Mouse (Mus musculus) hindbrain, embryonic 11.5 days (tissue): ENCODE measurements around the gene Pcbd1. TPM values are rescaled to one million over a fixed set of nuclear protein-coding genes. Genes with fewer than 3 reads are reported as not detected.

Source experiments
- ATAC-seq: fragments of 200-750 bp; cut with Nextera tagmentation; 2 replicates; pipeline ENCODE4 v1.8.0; 2017; ENCODE audit warnings: mild to moderate bottlenecking, moderate TSS enrichment, moderate library complexity; ENCODE audit not compliant: low FRiP score
- DNase-seq: peaks from one replicate; pipeline ENCODE4 v3.0.0-alpha.2; 2015; ENCODE audit warnings: low spot score
- H3K27ac ChIP-seq: fragments of 300-500 bp; sonication (generic); 2 replicates; pipeline ENCODE4 v1.5.1; 2014; ENCODE audit warnings: mild to moderate bottlenecking, low read depth, low read length
- H3K27me3 ChIP-seq: fragments of 300-500 bp; sonication (generic); 2 replicates; pipeline ENCODE4 v1.6.1; 2014; ENCODE audit warnings: mild to moderate bottlenecking, low read length, moderate library complexity, mixed read lengths; ENCODE audit not compliant: control insufficient read depth, insufficient read depth
- H3K36me3 ChIP-seq: fragments of 300-500 bp; sonication (generic); 2 replicates; pipeline ENCODE4 v1.6.1; 2014; ENCODE audit warnings: mild to moderate bottlenecking, low read length, moderate library complexity, mixed read lengths; ENCODE audit not compliant: control insufficient read depth, insufficient read depth
- H3K4me1 ChIP-seq: fragments of 300-500 bp; sonication (generic); replicated peaks from 2 replicates; pipeline ENCODE4 v1.6.1; 2014; ENCODE audit warnings: low read length, mixed read lengths; ENCODE audit not compliant: control insufficient read depth, insufficient read depth
- H3K4me2 ChIP-seq: fragments of 300-500 bp; sonication (generic); replicated peaks from 2 replicates; pipeline ENCODE4 v1.6.1; 2014; ENCODE audit warnings: mild to moderate bottlenecking, low read depth, low read length
- H3K4me3 ChIP-seq: fragments of 300-500 bp; sonication (generic); 2 replicates; pipeline ENCODE4 v1.5.1; 2014; ENCODE audit warnings: low read depth, low read length
- H3K9ac ChIP-seq: fragments of 300-500 bp; sonication (generic); 2 replicates; pipeline ENCODE4 v1.6.1; 2014; ENCODE audit warnings: low read depth, low read length
- H3K9me3 ChIP-seq: fragments of 300-500 bp; sonication (generic); 2 replicates; pipeline ENCODE4 v1.6.1; 2016; ENCODE audit warnings: low read length; ENCODE audit not compliant: control insufficient read depth
- WGBS: fragments of 180-500 bp; shearing (Covaris S2); extraction: QIAGEN DNeasy Blood & Tissue Kit; methylation state at CpG from one replicate; pipeline ENCODE4 v1.1.7; 2014; 5-methylcytosine and 5-hydroxymethylcytosine counted together
- polyA plus RNA-seq: library from polyadenylated mRNA; unstranded; fragments of >200 nt; fragmentation: Nextera tagmentation; extraction: Ambion mirVana; gene quantifications from 2 replicates; pipeline ENCODE4 v1.2.1, GENCODE M21; 2014

Pcbd1 gene
- polyA plus RNA-seq = 20.3 and 23.8 TPM in 2 replicates

DNA sequence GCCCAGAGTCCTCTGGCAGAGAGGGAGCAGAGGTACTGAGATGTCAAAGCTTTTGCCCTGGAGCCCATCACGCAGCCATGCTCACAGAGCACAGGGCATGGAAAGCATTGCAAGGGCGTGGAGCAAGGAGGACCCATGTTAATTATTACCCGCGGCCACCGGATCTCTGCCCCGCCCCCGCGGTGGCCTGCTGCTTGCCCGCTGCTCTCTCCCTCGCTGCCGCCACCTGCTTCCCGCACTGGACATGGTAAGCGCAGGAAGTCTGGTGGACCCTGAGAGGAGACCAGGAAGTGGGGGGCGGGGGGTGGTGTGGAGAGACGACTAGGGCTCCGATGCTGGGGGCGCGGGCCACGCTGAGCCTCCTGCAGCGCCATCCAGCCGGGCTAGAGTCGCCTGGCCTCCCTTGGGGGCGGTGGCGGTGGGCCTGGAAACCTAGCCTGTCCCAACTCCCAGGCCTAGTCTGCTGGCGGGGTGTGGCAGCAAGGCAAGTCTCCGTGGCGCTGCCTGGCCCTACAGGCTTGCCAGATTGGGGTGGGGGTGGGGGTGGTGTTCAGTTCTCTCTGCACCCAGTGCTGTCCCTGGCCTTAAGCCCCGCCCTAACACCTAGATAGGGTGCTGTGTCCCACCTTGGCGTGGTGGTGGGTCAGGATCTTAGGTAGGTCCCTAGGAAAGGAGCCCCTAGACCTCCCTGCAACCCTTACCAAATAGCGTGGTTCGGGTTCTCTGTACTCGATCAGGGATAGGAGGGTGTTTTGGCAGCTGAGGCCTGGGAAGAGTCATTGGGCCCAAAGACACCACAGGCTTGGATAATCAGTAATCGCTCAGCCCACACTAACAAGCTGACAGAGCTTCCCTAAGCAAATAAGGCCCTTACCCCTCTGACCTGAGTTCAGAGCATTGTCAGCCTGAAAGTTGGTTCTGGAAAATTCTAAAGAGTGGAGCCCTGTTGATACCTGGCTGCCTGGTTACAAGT is at the start of gene Pcbd1:
Gene Pcbd1, plus strand, starts transcription at position 162 of the 973 bp plus-strand sequence.
- peak within 1 kb of the TSS; percentile 34 for H3K4me3 ChIP-seq
- H3K4me1 ChIP-seq = peaks cover 5% of the 10 kb centered on the region
- H3K27me3 ChIP-seq = no peaks in the 10 kb centered on the region
- DNase-seq = peak; percentile 74
- peak within 1 kb of the TSS; percentile 71 for H3K9ac ChIP-seq
- H3K9me3 ChIP-seq = no peaks in the 10 kb centered on the region
- peak within 1 kb of the TSS; percentile 47 for H3K27ac ChIP-seq
- peak; percentile 71 for ATAC-seq
- H3K36me3 ChIP-seq = no peaks in the 10 kb centered on the region
- WGBS = 7% methylated on average over 28 of the region's 33 CpGs
- peak within 1 kb of the TSS; percentile 76 for H3K4me2 ChIP-seq

DNA sequence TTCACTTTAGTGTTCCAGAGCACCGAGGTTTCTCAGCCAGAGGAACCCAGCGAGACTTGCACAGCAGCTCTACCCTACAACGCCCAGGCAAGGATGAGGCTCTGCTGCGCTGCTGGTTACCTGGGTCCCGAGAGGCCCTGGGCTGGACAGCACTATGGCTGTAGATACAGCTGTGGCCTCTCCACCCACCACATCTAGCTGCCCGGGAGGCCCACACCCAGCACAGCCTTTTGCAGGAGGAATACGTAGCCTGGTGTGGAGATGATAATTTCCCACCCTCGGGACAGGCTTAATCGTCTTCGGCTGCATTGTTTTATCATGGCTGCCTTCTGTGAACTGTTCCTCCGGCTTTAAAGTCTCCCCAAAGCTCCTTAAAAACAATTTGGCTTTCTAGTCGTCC is 49.5 kb upstream of the Pcbd1 start:
- DNase-seq = no peak
- no peak overlapping the region for H3K9ac ChIP-seq
- H3K27ac ChIP-seq = no peak overlapping the region
- no peak for ATAC-seq
- no peaks in the 10 kb centered on the region for H3K4me1 ChIP-seq
- H3K9me3 ChIP-seq = no peaks in the 10 kb centered on the region
- H3K4me2 ChIP-seq = no peak overlapping the region
- no peaks in the 10 kb centered on the region for H3K27me3 ChIP-seq
- 70% methylated on average over 12 of the region's 12 CpGs for WGBS
- H3K4me3 ChIP-seq = no peak overlapping the region
- H3K36me3 ChIP-seq = no peaks in the 10 kb centered on the region

DNA sequence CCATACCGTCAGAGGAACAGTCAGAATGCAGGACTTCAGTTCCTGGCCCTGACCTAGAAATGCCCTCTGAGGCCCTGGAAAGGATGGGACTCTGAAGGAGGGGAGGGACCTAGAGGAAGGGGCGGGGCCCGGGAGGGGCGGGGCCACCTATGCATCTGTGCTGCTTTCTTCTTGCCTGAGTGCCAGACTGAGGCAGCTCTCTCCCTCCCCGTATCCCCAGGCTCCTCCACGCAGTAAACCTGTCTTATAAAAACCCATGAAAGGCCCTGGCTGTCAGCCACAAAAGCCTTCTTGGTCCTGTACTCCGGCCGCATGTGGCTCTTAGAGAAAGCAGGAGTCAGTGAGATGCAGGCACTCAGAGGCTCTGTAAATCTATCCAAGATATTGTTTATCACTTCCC is 44.0 kb upstream of the Pcbd1 start:
- ATAC-seq = no peak
- H3K4me1 ChIP-seq = no peaks in the 10 kb centered on the region
- 18% methylated on average over 8 of the region's 8 CpGs for WGBS
- H3K27ac ChIP-seq = no peak overlapping the region
- no peaks in the 10 kb centered on the region for H3K9me3 ChIP-seq
- no peaks in the 10 kb centered on the region for H3K27me3 ChIP-seq
- H3K4me2 ChIP-seq = no peak overlapping the region
- H3K4me3 ChIP-seq = no peak overlapping the region
- no peak overlapping the region for H3K9ac ChIP-seq
- H3K36me3 ChIP-seq = no peaks in the 10 kb centered on the region
- DNase-seq = peak; percentile 48

DNA sequence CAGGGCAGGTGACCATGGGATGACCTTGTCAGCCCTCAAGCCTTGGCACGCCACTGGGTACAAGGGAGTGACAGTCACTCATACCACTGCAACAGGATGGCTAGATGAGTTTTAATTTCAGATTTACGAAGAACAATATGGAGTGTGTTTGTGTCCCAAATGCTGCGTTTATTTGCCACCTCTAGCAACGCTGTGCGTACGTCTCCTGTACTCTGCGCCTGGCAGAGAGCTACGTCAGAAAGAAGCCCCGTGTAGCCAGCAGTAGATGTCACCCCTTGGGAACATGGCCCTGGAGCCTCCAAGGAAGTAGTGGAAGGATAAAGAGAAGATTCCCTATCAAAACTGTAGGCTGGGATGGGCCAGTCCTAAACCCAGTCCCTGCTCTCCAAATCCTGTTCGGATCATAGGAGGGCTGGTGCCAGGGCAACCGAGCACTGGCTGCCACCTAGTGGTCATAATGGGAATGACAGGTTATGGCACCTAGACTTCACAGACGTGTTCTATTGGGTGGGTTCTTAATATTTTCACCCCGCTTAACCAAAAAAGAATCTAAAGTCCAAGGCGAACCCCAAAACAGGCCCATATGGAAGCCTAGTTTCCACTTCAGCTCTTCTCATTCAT is 37.0 kb upstream of the Pcbd1 start:
- H3K9me3 ChIP-seq = no peaks in the 10 kb centered on the region
- no peak overlapping the region for H3K4me3 ChIP-seq
- no peaks in the 10 kb centered on the region for H3K4me1 ChIP-seq
- H3K27ac ChIP-seq = no peak overlapping the region
- no peaks in the 10 kb centered on the region for H3K27me3 ChIP-seq
- DNase-seq = peak; percentile 86
- no peak; the same call in 1 of the 2 replicates for ATAC-seq
- H3K36me3 ChIP-seq = no peaks in the 10 kb centered on the region
- H3K9ac ChIP-seq = no peak overlapping the region
- no peak overlapping the region for H3K4me2 ChIP-seq
- 62% methylated on average over 14 of the region's 14 CpGs for whole genome bisulfite sequencing

DNA sequence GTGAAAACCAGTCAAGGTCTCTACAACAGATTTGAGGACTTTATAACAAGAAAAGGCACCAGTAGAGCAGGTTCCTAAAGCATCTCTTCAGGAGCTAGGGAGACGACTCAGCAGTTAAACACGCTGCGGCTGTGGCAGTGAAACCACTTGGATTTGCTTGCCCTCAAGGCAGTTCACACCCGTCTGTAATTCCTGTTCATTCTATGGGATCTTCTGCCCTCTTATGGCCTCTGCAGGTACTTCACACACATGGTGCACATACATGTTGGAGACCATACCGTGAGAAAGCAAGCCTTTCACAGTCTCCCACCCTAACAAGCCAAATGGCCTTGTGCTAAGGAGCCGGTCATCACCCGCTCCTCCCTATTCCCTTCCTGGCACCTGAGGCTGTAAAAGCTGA is 32.5 kb upstream of the Pcbd1 start:
- ATAC-seq = no peak
- H3K27ac ChIP-seq = no peak overlapping the region
- no peaks in the 10 kb centered on the region for H3K27me3 ChIP-seq
- H3K36me3 ChIP-seq = no peaks in the 10 kb centered on the region
- H3K4me3 ChIP-seq = no peak overlapping the region
- no peaks in the 10 kb centered on the region for H3K9me3 ChIP-seq
- no peak overlapping the region for H3K4me2 ChIP-seq
- H3K9ac ChIP-seq = no peak overlapping the region
- no peaks in the 10 kb centered on the region; the same call in 1 of the 2 replicates for H3K4me1 ChIP-seq
- DNase-seq = no peak
- WGBS = 91% methylated on average over 7 of the region's 7 CpGs

DNA sequence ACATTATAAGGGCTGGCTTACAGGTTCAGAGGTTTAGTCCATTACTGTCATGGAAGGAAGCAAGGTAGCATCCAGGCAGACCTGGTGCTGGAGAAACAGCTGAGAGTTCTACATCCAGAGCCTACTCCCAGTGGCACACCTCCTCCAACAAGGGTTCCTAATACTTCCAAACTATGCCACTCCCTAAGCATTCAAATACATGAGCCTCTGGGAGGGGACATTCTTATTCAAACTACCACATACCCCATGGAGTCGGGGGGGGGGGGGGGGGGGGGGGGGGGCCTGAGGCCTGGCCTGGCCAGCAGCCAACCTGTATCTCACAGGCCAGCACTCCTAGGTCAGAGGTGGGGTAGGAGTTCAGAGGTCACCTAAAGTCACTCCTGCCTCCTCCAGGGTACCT is 30.0 kb upstream of the Pcbd1 start:
- Histone ChIP-seq H3K4me1 (no peaks in the 10 kb centered on the region; the same call in 1 of the 2 replicates), H3K4me2 (no peak overlapping the region), H3K27me3 (no peaks in the 10 kb centered on the region), H3K27ac (no peak overlapping the region), H3K36me3 (no peaks in the 10 kb centered on the region), H3K9me3 (no peaks in the 10 kb centered on the region), H3K4me3 (no peak overlapping the region), H3K9ac (no peak overlapping the region)
- DNase-seq (no peak), ATAC-seq (no peak)
- WGBS = no CpG with 5 or more reads among the region's 1 CpGs

DNA sequence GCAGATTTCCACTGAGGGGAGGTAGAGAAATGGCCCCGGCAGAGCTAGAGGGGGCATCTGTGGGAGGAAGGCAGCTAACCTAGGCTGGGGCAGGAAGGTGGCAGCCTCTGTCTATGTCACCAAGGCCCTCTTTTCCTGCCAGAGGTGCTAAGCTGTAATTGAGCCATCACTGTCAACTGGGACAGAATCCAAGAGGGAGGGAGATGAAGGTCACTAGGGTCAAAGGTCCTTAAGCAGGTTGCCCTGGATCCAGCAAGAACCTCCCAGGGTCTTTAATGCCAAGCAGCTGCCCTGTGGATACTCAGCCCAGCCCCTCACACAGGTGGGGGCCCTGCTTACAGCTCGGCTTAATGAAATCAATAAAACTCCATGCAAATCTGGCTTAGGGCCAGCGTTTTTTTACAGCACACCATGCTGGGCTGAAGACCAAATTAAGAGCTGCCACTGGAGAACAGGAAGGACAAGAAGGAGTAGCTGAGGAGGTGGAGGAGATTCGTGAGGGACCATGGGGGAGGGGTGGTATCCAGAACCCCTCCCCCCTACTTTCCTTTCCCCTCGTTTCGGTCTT is 29.5 kb upstream of the Pcbd1 start:
- ATAC-seq (no peak), DNase-seq (no peak)
- H3K9me3 ChIP-seq = no peaks in the 10 kb centered on the region
- no peaks in the 10 kb centered on the region for H3K27me3 ChIP-seq
- H3K9ac ChIP-seq = no peak overlapping the region
- no peak overlapping the region for H3K4me3 ChIP-seq
- no peaks in the 10 kb centered on the region for H3K36me3 ChIP-seq
- H3K4me1 ChIP-seq = peaks cover 1% of the 10 kb centered on the region
- H3K27ac ChIP-seq = no peak overlapping the region
- 31% methylated on average over 6 of the region's 6 CpGs for WGBS
- no peak overlapping the region for H3K4me2 ChIP-seq

DNA sequence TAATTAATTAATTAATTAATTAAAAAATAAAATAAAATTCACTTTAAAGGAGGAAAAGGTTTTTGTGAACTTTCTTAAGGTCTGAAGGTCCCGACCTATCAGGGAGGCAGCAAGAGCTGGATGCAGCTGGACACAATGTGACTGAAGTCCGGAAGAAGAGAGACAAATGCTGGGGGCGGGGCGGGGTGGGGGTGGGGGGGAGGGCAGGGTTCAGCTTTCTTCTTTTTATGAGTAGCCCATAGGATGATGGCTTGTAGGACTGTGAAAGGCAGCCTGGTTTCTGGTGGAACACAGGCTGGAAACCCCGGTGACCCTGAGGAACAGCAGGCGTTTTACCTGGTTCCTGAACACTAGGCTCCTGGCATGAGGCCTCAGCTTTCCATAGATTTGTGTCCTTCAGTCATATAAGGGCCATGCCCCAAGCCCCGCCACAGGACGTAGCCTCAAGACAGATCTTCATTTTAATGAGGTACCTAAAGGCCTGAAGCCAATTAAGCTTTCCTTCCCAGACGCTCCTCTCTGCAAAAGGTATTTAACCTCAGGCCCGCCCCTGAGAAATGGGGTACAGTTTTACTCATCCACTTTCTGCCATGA is 25.8 kb upstream of the Pcbd1 start:
- no peak overlapping the region for H3K27ac ChIP-seq
- no peaks in the 10 kb centered on the region for H3K36me3 ChIP-seq
- WGBS = 60% methylated on average over 10 of the region's 10 CpGs
- H3K4me2 ChIP-seq = no peak overlapping the region
- no peaks in the 10 kb centered on the region for H3K27me3 ChIP-seq
- no peak overlapping the region for H3K9ac ChIP-seq
- no peak overlapping the region for H3K4me3 ChIP-seq
- H3K4me1 ChIP-seq = peaks cover 4% of the 10 kb centered on the region
- ATAC-seq (no peak), DNase-seq (no peak)
- H3K9me3 ChIP-seq = no peaks in the 10 kb centered on the region
